Mouse (Mus musculus) central nervous system, embryonic 18 days (tissue): Measurements from ENCODE around the gene Lrig1. TPM values are rescaled to one million over a fixed set of nuclear protein-coding genes. Genes with fewer than 3 reads are reported as not detected.

Experiments
- polyA plus RNA-seq: library from polyadenylated mRNA; depleted of rRNA; stranded (reverse); fragments of >200 nt; gene quantifications from 2 replicates; pipeline ENCODE4 v1.2.3, GENCODE M21; 2012; rRNA removed

Lrig1 gene
- polyA plus RNA-seq, result 25.9 and 31.3 TPM in 2 replicates

GRCm38 (mm10) chr6:94700067-94700491 lies at the start of gene Lrig1:
Gene Lrig1, minus strand, starts transcription at chr6:94700158.

Other genes with a start within 250 kb of the Lrig1 start
- 11.6 and 13.1 TPM in 2 replicates for gene Slc25a26, start 199.8 kb downstream of the Lrig1 start, polyA plus RNA-seq